Mouse (Mus musculus) inflammation-experienced regulatory T-cells, adult 6 months (primary cell): ENCODE data around the gene Kcng4. TPM values are rescaled to one million over a fixed set of nuclear protein-coding genes. Genes with fewer than 3 reads are reported as not detected.

ENCODE experiments used
- ATAC-seq: one replicate; pipeline ENCODE4 v1.8.0; 2017
- polyA plus RNA-seq, 3 experiments: library from polyadenylated mRNA; unstranded; fragments of 100-300 nt; shearing (Covaris generic); gene quantifications; one replicate each; pipeline ENCODE4 v1.2.1; 2017

Gene Kcng4
- not detected for polyA plus RNA-seq

- ATAC-seq: no peak
Measured at GRCm38 (mm10) chr8:119635378-119635777, at the start of gene Kcng4. Gene Kcng4, minus strand, starts transcription at chr8:119635680.

GRCm38 (mm10) chr8:119679184-119679583 lies 43.7 kb upstream of the Kcng4 start:
- ATAC-seq: no peak

- no peak for ATAC-seq
Measured at GRCm38 (mm10) chr8:119678138-119678843, 42.8 kb upstream of the Kcng4 start.

- peak; percentile 73 for ATAC-seq
Measured at GRCm38 (mm10) chr8:119676389-119676788, 40.9 kb upstream of the Kcng4 start.

GRCm38 (mm10) chr8:119675457-119675856 lies 40.0 kb upstream of the Kcng4 start:
- no peak for ATAC-seq

- ATAC-seq: no peak
Measured at GRCm38 (mm10) chr8:119673976-119674555, 38.6 kb upstream of the Kcng4 start.

- ATAC-seq: no peak
Measured at GRCm38 (mm10) chr8:119670419-119671091, 35.1 kb upstream of the Kcng4 start.

- no peak for ATAC-seq
Measured at GRCm38 (mm10) chr8:119669284-119669683, 33.8 kb upstream of the Kcng4 start.

GRCm38 (mm10) chr8:119668447-119668846 lies 33.0 kb upstream of the Kcng4 start:
- ATAC-seq: no peak

GRCm38 (mm10) chr8:119666219-119666951 lies 30.9 kb upstream of the Kcng4 start, which contains the start of gene Wfdc1:
Gene Wfdc1, plus strand, starts transcription at chr8:119666365.
- ATAC-seq: no peak

GRCm38 (mm10) chr8:119665270-119665669 lies 29.8 kb upstream of the Kcng4 start:
- ATAC-seq: no peak

GRCm38 (mm10) chr8:119663440-119663839 lies 28.0 kb upstream of the Kcng4 start:
- ATAC-seq: no peak

GRCm38 (mm10) chr8:119661892-119662291 lies 26.4 kb upstream of the Kcng4 start:
- no peak for ATAC-seq

GRCm38 (mm10) chr8:119661081-119661480 lies 25.6 kb upstream of the Kcng4 start:
- no peak for ATAC-seq

GRCm38 (mm10) chr8:119656709-119657464 lies 21.4 kb upstream of the Kcng4 start:
- no peak for ATAC-seq

GRCm38 (mm10) chr8:119651324-119651723 lies 15.8 kb upstream of the Kcng4 start:
- no peak for ATAC-seq

GRCm38 (mm10) chr8:119646846-119647245 lies 11.4 kb upstream of the Kcng4 start:
- no peak for ATAC-seq

- no peak for ATAC-seq
Measured at GRCm38 (mm10) chr8:119646197-119646596, 10.7 kb upstream of the Kcng4 start.

GRCm38 (mm10) chr8:119644981-119645597 lies 9.6 kb upstream of the Kcng4 start:
- no peak for ATAC-seq

GRCm38 (mm10) chr8:119644429-119644960 lies 9.0 kb upstream of the Kcng4 start:
- no peak for ATAC-seq

- no peak for ATAC-seq
Measured at GRCm38 (mm10) chr8:119642960-119643359, 7.5 kb upstream of the Kcng4 start.

- no peak for ATAC-seq
Measured at GRCm38 (mm10) chr8:119641058-119641457, 5.6 kb upstream of the Kcng4 start.
